8 mouse cellular contexts compared by ENCODE assay signal in the genomic region with DNA sequence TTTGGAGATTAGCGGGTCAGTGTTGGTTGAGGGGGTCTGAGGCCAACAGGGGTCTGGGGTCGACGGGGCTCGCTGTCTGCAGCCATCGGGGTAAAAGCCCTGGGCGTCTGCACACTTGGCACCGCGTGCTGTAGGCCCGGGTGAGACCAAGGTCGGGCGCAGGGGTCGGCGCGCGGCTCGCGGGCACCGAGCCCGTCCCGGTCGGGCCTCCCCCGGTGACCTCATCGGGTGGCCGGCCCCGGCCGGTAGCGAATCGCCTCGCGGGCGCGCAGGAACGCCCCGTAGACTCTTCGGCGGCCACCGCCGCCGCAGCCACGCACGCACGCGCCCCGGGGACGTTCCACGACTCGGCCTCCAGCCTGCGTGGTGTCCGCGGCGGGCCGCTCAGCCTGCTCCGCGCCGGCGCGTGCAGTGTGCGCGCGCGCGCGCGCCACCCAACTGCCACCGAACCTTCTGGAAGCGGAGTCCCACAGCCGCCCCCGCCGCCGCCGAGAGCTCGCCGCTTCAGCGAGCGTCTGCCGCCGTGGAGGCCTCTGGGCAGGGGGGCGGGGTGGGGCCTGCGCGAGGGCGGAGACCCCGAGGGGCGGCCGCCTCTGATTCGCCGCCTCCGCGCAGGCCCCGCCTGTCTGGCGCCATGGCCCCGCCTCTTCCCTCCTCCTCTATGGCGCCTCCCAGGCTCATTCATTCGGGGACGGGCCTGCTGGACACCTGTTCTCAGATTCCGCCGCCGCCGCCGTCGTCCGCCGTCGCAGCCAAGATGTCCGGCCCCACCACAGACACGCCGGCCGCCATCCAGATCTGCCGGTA. TPM values are rescaled to one million over a fixed set of nuclear protein-coding genes. Genes with fewer than 3 reads are reported as not detected.
DNase-seq lines count a peak whose midpoint lies in the region; ATAC-seq lines count a peak whose summit lies in the region.

A gene (plus strand): TSS at position 598 of the 807 bp plus-strand sequence.

- ATAC-seq in megakaryocyte, adult 5-6 weeks (ENCODE audit: poor library complexity, severe bottlenecking) = peak; percentile 83

- DNase-seq in adrenal gland, adult (ENCODE audit: inconsistent age in 2 of 2, low spot score in 1 of 2) = peak; percentile 93 to 96
- peak; percentile 96 for DNase-seq in embryo, embryonic 10 days (ENCODE audit: low spot score)
- peak; percentile 94 for DNase-seq in gastrocnemius, postnatal 10 days
- peak; percentile 95 for DNase-seq in induced T-regulatory cell, adult 2 months (ENCODE audit: low read depth)
- peak; percentile 66 to 91 for DNase-seq in left cerebral cortex, adult 8-10 months (ENCODE audit: low spot score in 2 of 2)
- DNase-seq in right cerebral cortex, adult 18-20 months = peak; percentile 94
- DNase-seq in urinary bladder, adult 2 months (ENCODE audit: low spot score) = peak; percentile 77

RNA-seq across cellular contexts. Expression of the gene that starts here (rescaled TPM):
- 10 to 100 TPM; 11.9 to 14.1 TPM for total RNA-seq in gastrocnemius, postnatal 10 days (2021)
- 100 to 1,000 TPM; 281 to 320 (median 303) TPM for total RNA-seq in left cerebral cortex, adult 8-10 months (2022)
- 43.3 and 44.5 TPM in 2 replicates for total RNA-seq in megakaryocyte, adult 5-6 weeks (2015)
- total RNA-seq in megakaryocyte, adult 5-6 weeks (2017) = 40.1 and 43.3 TPM in 2 replicates
- 44.9 and 48.1 TPM in 2 replicates for polyA plus RNA-seq in urinary bladder, adult 2 months (2012; rRNA removed)

Comparison
In these comparisons a context has a peak if more than half of its experiments do, and no peak if none do; other contexts are left out.
1. Peak in every context shown above with its lines: DNase-seq and ATAC-seq.
2. RNA of the gene that starts here (total RNA-seq): 281 to 320 TPM in left cerebral cortex, adult 8-10 months; 40.1 to 44.5 TPM in megakaryocyte, adult 5-6 weeks and 11.9 to 14.1 TPM in gastrocnemius, postnatal 10 days; every median in the first group is over 4 times any median in the second.